Mouse (Mus musculus) thymus, postnatal 14 days (tissue): ENCODE data around the gene Lca5.

Experiments used
- DNase-seq: peaks from one replicate; pipeline ENCODE4 v3.0.0; 2021

The Lca5 gene

DNA sequence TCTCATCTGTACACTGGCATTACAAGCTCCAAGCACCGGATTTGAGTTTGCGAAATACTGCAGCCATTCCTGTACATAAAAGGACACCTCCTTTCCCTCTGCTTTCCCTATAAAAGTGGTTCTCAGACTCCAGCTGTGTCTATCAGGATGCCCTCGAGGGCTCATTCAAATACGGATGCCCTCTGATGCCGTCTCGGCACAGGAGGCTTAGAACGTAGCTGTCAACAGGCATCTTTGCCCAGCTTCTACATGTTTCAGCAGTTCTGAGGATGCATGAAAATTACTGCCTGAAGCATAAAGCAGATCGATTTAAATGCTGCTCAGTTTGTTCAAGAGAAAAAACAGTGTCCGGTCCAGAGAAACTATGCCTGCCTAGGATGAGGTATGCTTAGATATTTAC is 51.4 kb downstream of the Lca5 start:
- DNase-seq: no peak

DNA sequence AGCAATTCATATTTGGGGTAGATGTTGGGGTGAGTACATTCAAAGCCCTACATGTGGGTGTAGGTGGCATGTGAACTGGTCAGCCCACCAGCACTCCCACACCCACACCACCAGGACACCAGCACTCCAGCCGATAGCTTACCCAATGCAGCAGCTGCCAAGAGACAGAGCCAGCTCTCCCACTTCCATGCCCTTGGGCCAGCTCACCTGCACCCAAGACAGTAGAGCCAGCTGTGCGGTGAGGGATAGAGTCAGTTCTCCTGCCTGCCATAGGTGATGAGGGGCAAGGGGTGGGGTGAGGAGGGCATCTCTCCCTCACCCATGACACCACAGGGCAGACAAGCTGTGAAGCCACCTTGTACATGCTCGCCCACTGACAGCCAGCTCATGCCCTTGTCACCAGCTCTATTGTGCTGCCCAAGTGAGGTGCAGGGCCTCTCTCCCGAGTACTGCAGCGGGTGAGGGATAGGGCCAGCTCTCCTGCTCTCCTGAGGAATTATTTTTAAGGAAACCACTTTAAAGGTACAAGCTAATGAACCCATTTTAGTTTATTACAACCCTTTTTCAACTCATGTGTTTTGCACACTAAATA is 54.6 kb downstream of the Lca5 start:
- DNase-seq: no peak

DNA sequence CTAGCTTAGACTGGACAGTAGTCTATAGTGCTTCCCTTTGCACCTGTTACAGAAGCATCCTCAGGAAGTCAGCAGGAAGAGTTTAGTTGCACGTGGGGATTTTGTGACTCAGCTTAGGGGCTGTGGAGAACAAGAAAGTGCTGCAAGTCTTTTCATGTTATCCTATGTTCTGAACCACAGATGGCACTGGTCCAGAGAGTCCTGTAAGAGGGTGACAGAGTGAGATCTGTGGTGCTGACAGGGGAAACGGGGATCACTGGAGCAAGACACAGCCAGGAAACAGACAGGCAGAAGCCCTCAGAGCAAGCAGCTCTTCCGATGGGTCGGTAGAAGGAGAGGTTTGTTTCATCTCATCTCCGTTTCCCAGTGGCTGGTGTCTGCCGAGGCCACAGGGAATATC is 55.6 kb downstream of the Lca5 start:
- no peak for DNase-seq

DNA sequence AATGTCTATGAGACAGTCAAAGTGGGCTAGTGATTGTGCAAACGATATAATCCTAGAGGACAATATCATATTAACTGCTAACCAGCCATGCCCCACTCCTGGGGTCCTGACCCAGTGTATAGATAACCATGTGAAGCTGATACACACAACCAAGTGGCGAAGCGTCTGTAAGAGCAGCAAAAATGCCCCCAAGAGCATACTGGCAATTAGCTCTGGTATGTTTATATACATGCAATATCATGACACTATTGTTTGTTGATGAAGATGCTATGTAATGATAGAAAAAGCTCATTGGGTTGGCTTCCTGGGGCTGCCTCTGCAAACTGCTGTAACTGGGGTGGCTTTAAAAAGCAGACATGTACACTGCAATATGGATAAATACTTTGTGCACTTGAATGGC is 57.7 kb downstream of the Lca5 start:
- DNase-seq: no peak

DNA sequence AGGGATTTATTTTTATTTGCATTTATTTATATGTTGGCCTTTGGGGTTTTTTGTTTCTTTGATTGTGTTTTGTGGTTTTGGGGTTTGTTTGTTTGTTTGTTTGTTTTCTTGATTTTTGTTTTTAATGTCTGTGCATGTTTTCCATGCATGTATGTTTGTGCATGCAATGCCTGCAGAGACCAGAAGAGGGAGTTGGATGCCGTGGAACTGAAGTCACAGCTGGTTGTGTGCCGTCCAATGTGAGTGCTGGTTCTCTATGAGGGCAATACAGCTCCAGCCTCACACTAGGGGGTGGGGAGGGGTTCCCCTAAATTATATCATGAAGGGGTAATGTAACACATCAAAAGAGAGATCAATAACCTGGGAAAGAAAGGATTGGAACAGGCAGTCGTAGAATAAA is 58.2 kb downstream of the Lca5 start:
- DNase-seq: peak; percentile 52

DNA sequence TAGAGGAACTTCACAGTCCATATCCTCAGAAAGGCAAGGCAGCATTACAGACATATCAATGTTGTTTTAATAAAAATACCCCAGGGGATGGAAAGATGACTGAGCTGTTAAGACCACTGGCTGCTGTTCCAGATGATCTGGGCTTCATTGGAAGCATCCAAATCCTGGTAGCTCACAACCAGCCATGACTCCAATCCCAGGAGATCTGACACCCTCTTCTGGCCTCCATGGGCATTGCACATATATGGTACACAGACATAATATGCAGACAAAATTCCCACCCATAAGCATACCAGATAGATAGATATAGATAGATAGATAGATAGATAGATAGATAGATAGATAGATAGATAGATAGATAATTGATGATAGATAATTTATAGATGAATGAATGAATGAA is 59.6 kb downstream of the Lca5 start:
- DNase-seq: no peak

DNA sequence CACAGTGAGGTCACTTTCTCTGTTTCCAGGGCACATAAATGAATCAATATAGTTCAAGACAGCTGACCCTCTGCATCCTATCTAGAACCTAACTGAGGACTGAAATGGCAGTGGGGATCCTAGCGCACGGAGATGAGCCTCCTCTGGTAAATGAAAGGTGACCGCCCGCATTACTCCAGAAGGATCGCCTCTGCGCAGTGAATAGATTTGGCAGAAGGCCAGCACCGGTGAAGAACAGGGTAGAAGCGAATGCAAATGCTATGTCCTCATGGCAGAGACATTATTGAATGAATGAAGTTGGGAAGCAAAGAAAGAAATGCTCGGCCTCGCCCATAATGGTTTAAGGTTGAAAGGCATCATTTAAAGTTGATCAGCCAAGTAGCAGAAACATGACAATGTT is 61.3 kb downstream of the Lca5 start:
- no peak for DNase-seq

DNA sequence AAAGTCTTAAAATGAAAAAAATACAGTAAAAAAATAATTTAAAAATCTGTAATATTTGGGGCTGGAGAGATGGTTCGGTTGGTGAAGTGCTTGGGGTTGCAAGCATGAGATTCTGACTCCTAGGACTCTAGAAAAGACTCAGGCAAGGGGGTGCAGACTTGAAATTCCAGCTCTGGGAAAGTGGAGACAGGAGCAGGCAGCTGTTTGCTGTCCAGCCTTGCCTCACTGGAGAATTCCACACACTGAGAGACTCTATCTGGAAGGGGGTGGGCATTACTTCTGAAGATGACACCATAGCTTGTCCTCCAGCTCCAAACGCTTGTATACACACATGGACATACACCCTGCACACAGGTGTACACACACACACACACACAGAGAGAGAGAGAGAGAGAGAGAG is 63.8 kb downstream of the Lca5 start:
- DNase-seq: no peak

DNA sequence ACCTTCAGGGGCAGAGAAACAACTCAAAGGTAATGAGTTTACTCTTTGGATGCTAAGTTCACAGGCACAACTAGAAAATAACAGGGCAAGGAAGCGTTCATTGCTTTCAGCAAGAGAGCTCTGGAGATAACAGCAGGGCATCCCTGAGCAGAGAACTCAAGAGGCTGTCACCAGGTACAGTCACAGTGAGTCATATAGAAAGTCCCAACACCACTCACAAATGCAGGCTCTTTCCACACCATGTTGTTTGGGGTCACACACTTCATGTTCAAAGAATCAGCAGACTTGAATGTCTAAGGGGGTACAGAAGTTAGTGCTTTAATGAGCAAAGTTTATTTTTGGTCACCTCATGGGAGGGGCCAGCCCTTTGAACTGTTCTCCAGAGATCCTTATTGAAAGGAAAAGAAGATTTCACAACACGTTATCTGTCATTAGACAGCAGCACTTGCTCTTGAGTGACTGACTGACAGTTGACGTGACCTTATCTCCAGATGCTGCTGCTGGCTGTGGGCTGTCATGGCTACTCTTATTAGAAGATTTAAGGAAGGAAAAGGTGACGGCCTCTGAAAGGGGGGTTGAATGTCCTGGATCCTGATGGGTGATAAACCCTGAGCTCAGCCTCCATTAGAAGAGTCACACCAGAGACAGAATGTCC is 65.3 kb downstream of the Lca5 start:
- DNase-seq: no peak

DNA sequence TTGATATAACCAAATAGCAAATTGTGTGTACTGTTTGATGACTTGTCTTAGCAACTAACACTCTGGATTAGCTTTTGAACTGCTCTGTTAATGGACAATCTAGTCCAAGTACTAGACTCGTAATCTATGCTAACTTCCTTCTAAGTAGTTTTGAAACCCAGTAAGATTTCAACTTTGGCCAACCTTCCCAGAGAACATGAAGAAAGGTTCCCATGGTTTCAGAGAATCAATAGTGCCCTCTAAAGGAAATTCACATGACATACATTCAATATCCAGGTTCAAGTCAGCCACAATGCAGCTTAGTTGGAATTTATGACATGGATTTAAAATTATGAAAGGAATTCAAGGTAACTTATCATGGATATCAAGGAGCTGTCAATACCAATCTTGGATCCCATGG is 70.0 kb downstream of the Lca5 start:
- no peak for DNase-seq

DNA sequence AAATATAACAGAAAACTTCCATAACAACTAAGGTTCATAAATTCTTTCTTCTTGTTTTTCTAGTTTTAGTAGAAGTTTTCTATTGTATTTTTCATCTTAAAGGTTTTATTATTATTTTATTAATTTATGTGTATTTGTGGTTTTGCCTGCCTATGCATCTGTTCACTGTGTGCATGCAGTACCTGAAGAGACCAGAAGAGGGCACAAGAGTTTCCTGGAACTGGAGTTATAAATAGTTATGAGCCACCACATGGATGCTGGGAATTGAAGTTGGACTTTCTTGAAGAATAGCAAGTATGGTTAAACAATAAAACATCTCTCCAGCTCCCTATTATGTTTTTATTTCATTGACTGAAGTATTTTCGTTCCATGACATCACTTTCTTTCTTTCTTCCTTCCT is 72.7 kb downstream of the Lca5 start:
- DNase-seq: peak; percentile 57

DNA sequence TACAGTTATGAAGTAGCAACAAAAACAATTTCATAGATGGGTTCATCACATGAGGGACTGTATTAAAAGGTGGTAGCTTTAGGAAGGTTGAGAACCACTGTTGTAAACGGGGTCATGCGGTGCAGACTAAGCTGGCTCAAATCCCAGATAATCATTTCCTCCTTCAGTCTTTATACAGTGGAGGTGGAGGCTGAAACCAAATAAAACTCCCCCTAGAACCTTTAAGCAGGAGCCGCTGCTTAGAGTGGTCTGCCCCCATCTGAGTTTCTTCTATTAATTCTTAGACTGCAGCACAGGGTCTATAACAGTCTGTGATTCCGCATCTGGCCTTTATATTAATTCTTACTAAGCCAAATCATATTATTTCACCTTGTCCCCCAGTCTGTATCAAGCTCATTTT is 85.1 kb downstream of the Lca5 start:
- no peak for DNase-seq

DNA sequence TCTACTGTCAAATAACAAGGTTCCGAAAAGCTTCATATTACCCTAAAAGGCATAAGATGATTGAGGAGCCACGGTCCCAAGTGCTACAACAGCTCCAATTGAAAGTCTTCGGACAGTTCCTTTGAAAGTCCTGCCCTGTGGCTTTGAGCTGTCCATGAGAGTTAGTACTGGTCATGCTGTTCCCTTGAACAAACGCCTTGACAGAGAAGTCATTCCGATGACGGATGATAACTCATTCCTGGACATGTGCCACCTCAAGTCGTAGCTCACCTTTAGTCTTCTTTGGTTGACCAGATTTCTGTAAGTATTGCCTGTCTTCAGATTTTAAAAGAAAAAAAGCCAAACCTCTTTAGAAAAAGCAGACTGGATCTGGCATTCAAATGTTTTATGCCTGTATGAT is 87.6 kb downstream of the Lca5 start:
- DNase-seq: no peak

DNA sequence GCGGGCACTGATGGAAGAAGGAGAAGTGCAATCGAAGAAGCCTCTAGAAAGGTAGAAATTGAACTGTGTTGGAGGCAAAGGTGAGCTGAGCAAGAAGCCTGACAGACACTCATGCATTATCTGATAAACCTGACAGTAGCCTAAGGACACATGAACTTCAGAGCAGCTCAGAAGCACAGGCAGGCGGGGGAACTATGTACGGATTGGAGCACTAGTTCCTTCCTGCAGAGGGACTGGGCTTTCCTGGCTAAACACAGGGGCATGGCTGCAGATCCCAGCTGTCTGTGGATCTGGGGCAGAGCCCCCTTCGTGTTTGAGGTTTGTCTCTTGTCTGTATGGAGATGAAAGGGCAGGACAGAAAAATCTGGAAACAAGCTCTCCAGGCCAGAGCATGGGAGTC is 89.8 kb downstream of the Lca5 start:
- no peak for DNase-seq

DNA sequence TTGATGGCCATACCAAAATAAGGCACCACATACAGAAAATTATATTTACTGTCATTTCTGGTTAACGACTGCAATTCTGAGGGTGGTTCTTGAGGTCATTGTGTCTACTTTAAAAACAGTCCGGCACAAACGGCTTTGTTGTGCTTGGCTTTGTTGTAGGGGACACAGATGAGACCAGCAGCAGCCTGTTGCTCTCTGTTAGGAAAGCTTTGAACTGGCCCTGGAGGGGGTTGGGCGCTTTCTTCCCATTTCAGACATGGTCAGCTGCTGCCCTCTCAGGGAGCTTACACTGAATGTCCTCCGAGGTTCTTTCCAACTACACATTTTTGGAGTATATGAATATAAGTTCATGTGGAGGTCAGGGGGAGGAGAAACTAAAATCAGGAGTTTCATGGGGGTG is 90.3 kb downstream of the Lca5 start:
- DNase-seq: no peak

DNA sequence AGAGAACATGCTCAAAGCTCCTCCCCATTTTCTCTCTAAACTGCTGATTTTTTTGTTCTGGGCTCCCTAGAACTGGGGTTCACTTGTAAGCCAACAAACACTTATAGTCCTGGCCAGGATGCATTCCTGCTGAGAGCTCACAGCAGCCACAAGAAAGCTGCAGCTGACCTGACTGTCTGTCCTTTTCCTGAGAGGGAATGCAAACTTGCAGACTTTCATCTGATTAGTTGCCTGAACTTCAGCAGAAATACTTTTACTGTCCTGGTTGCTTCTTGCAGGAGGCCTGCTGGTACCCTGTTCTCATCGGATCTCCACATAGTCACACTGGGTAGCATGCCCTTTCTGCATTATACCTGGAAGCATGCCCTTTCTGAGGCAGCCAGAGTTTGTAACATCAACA is 91.0 kb downstream of the Lca5 start:
- DNase-seq: no peak

DNA sequence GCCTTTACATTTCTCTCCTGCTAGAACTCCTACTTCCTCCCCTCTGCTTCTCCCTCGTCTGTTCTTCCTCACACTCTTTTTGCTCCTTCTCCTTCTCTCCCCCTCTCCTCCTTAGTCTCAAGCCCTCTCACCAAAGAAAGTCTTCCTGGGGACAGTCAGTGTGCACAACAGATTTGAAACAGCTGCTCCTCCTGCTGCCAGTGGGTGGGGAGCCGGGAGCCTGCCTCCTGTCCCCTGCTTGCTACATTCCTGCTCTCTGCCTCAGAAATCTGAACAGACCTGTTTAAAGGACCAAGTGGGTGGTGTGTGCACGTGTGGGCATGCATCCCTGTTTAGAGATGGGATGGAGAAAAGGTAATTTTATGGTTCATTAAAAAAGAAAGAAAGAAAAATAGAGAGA is 91.4 kb downstream of the Lca5 start:
- no peak for DNase-seq

DNA sequence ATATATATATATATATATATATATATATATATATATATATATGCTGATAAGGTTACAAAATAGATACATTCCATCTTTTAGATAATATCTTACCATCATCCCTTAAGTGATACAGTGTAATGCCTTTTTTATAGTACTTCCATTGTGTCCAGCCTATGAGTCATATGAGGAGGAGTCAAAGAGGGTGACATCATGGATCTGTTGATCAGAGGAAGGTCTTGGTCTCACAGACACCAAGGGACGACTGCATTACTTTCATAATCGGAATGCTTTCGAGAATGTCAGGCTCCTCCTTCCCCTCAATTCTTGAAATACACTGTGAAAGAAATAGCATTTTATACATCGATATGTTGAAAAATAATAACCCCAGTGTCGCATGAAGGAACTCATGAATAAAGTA is 93.4 kb downstream of the Lca5 start:
- DNase-seq: no peak

DNA sequence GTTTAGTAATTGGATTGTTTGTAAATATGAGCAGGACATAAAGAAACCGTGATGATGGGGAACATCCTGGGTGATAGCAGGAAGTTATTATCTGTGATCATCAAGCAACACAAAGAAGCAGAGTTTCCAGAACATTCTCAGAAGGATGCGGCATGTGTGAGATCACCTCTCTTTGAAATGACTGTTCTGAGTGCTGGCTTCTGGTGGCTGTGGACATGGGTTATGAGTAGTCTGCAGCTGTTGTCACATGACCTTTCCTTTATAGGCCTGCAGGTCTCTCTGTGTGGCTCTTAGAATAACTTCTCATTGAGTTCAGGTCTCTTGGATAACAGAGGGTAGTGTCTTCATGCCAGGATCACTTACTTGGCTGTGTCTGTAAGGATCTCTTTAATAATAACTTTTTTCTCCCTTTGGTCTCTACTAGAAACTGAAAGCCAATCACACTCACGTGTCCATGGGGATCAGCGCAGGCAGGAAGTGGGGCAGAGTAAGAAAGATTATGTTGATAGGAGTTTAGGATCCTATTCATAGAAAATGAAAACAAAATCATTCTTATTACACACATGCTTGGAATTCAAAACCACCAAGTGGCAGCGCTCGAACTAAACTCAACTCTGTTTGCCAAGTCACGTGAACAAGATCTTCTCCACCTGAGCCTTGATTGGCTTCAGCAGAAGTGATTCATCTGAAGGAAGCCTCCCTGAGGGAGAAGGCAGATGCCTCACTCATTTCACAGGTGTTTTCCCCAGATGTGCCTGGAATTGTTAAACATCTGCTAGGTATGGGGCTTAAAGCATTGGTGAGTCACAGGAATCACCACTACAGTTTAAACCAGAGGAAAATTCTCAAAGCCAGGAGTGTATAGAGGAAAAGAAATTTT is 98.2 kb downstream of the Lca5 start:
- DNase-seq: no peak
